Mouse (Mus musculus) bone marrow macrophage, adult 2 months (primary cell): Measurements from ENCODE around the gene Hes7.

Experiments
- CTCF ChIP-seq: IDR thresholded peaks from 2 replicates; pipeline ENCODE4 v1.5.1; 2012; ENCODE audit warnings: low read depth, mild to moderate bottlenecking, low read length, moderate library complexity
- POLR2A ChIP-seq: IDR thresholded peaks from 2 replicates; pipeline ENCODE4 v1.6.1; 2012; ENCODE audit warnings: mild to moderate bottlenecking, low read depth, low read length, borderline replicate concordance

DNA sequence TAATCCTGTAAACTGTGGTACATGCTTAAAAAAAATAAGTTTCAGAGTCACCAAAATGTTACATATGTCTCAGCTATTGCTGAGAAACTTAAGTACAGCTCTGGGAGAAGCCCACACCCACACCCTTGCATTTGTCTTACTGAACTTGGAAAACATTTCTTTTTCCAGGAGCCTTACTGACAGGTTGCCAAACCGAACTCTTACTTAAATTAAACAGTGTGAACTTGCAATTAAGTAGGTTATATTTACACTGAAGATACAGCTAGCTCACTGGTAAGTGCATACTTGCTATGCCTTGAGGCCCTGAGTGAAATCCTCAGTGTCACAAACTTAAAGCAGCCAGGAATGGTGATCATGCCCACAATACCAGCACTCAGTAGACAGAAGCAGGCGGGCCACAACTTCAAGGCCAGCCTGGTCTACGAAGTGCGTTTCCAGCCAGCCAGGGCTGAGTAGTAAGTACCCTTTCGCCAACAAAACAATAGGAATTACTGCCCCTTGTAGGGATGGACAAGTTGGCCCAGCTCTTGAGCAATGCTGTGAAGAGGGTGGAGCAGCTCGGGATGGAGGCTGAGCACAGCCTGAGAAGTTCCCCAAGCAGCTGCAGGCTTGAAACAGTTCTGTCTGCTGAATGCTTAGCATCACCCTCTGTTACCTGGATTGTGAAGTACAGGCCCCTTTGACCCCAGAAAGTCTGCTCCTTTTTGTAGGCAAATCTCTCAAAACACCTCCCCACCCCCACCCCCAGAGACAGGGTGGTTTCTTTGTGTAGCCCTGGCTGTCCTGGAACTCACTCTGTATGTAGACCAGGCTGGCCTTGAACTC is 46.0 kb upstream of the Hes7 start:
- TF ChIP-seq CTCF: no peak
- TF ChIP-seq POLR2A: no peak
